Mouse (Mus musculus) lung, postnatal 0 days (tissue): ENCODE results near the gene Wnt10b. TPM values are rescaled to one million over a fixed set of nuclear protein-coding genes. Genes with fewer than 3 reads are reported as not detected.

Experiments used
- ATAC-seq: fragments of 200-750 bp; cut with Nextera tagmentation; 2 replicates; pipeline ENCODE4 v1.8.0; 2017; ENCODE audit warnings: moderate library complexity
- DNase-seq: peaks from one replicate; pipeline ENCODE4 v3.0.0-alpha.2; 2016; ENCODE audit warnings: low spot score
- H3K27ac ChIP-seq: fragments of 300-500 bp; sonication (generic); 2 replicates; pipeline ENCODE4 v1.5.1; 2014; ENCODE audit warnings: antibody characterized with exemption, mild to moderate bottlenecking, low read length, mixed read lengths
- H3K27me3 ChIP-seq: fragments of 300-500 bp; sonication (generic); replicated peaks from 2 replicates; pipeline ENCODE4 v1.6.1; 2014; ENCODE audit warnings: low read length, mixed read lengths; ENCODE audit not compliant: insufficient read depth
- H3K36me3 ChIP-seq: fragments of 300-500 bp; sonication (generic); 2 replicates; pipeline ENCODE4 v1.6.1; 2014; ENCODE audit warnings: low read length, mixed read lengths; ENCODE audit not compliant: insufficient read depth
- H3K4me1 ChIP-seq: fragments of 300-500 bp; sonication (generic); 2 replicates; pipeline ENCODE4 v1.6.1; 2014; ENCODE audit warnings: antibody characterized with exemption, low read depth, low read length, mixed read lengths; ENCODE audit not compliant: insufficient read depth
- H3K4me2 ChIP-seq: fragments of 300-500 bp; sonication (generic); replicated peaks from 2 replicates; pipeline ENCODE4 v1.6.1; 2014; ENCODE audit warnings: low read depth, mild to moderate bottlenecking, low read length, moderate library complexity, mixed read lengths
- H3K4me3 ChIP-seq: fragments of 300-500 bp; sonication (generic); 2 replicates; pipeline ENCODE4 v1.5.1; 2014; ENCODE audit warnings: low read depth, low read length
- H3K9ac ChIP-seq: fragments of 300-500 bp; sonication (generic); replicated peaks from 2 replicates; pipeline ENCODE4 v1.6.1; 2014; ENCODE audit warnings: low read depth, mild to moderate bottlenecking
- H3K9me3 ChIP-seq: fragments of 300-500 bp; sonication (generic); 2 replicates; pipeline ENCODE4 v1.6.1; 2016; ENCODE audit warnings: low read length, mixed read lengths
- CTCF ChIP-seq: IDR thresholded peaks from 2 replicates; pipeline ENCODE4 v1.5.1; 2016; ENCODE audit warnings: antibody characterized with exemption, mild to moderate bottlenecking
- EP300 ChIP-seq: IDR thresholded peaks from 2 replicates; pipeline ENCODE4 v1.6.1; 2016; ENCODE audit warnings: antibody characterized with exemption, mild to moderate bottlenecking, control low read depth
- WGBS: fragments of 180-500 bp; shearing (Covaris S2); extraction: QIAGEN DNeasy Blood & Tissue Kit; methylation state at CpG from one replicate; pipeline ENCODE4 v1.1.7; 2014; 5-methylcytosine and 5-hydroxymethylcytosine counted together
- polyA plus RNA-seq: library from polyadenylated mRNA; unstranded; fragments of >200 nt; fragmentation: Nextera tagmentation; extraction: Ambion mirVana; gene quantifications from 2 replicates; pipeline ENCODE4 v1.2.1, GENCODE M21; 2015

Gene Wnt10b
- polyA plus RNA-seq, 1 experiment from 2014 or later: 0.13 TPM

DNA sequence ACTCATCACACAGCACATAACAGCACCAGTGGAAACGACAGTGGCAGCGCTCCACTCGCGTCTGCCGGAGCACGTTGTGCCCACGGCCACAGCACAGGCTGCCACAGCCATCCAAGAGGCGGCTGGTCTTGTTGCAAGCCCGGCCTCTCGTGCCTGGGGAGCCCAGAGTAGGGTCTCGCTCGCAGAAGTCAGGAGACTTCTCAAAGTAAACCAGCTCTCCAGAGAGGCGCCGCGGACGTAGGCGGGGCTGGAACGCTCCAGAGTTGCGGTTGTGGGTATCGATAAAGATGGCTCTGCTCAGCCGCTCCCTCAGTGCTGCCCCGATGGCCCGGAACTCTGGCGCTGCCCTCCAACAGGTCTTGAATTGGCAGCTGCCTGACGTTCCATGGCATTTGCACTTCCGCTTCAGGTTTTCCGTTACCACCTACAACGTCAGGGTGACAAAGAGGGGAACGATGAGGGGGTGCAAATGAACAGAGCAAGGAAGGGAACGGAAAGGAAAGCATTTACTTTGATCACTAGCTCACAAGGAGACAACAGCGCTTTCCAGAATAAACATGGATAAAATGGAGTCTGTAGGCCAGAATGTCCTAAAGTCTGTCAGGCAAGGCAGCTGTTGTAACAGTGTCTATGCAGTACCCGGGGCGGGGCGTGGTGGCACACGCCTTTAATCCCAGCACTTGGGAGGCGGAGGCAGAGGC, 5.3 kb downstream of the Wnt10b start:
- Histone ChIP-seq H3K9ac (peak overlapping the region; percentile 32), H3K36me3 (no peaks in the 10 kb centered on the region), H3K27me3 (peaks cover 47% of the 10 kb centered on the region), H3K4me1 (peaks cover 10% of the 10 kb centered on the region; the same call in 1 of the 2 replicates), H3K4me3 (peak overlapping the region; percentile 31), H3K9me3 (no peaks in the 10 kb centered on the region), H3K27ac (no peak overlapping the region), H3K4me2 (peak overlapping the region; percentile 62)
- 4% methylated on average over 36 of the region's 36 CpGs for WGBS
- DNase-seq: peak; percentile 32
- no peak for TF ChIP-seq EP300
- no peak for TF ChIP-seq CTCF
- peak; percentile 34 for ATAC-seq

DNA sequence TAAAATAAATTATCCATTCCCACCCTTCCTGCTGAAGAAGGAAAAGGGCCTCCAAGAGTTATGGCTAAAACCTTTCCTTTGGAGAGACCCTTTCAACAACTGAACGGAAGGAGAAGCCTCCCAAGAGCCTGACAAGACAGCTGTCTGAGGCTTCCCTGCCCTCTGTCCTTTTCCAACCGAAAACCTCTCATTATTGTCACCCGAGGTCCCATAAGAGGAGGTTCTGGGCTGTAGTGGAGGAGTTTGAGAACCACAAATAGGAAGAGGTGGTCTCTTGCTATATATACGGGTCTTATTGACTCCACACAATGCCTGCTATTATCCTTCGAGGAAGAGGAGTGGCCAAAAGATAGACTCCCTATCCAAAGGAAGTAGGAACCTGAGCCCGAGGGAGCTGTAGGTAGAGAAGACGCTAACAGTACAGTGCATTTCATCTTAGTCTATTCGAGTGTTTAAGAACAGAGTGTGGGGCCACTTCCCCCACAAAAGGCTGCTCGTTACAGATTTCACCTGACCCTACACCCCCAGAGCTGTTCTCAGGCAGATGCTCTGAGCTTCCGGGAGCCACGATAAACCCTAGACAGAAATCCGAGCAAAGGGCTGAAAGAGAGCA, 6.0 kb downstream of the Wnt10b start:
- H3K36me3 ChIP-seq: no peaks in the 10 kb centered on the region
- H3K27me3 ChIP-seq: peaks cover 39% of the 10 kb centered on the region
- ATAC-seq (no peak), DNase-seq (no peak)
- WGBS: 7% methylated on average over 12 of the region's 12 CpGs
- H3K4me1 ChIP-seq: 0 out of 2 replicates have a peak, but pooled peaks cover 8% of the 10 kb centered on the region
- H3K9ac ChIP-seq: no peak overlapping the region
- H3K4me3 ChIP-seq: peak overlapping the region; percentile 31
- H3K9me3 ChIP-seq: no peaks in the 10 kb centered on the region
- H3K27ac ChIP-seq: no peak overlapping the region
- TF ChIP-seq EP300: no peak
- TF ChIP-seq CTCF: no peak
- H3K4me2 ChIP-seq: peak overlapping the region; percentile 62

DNA sequence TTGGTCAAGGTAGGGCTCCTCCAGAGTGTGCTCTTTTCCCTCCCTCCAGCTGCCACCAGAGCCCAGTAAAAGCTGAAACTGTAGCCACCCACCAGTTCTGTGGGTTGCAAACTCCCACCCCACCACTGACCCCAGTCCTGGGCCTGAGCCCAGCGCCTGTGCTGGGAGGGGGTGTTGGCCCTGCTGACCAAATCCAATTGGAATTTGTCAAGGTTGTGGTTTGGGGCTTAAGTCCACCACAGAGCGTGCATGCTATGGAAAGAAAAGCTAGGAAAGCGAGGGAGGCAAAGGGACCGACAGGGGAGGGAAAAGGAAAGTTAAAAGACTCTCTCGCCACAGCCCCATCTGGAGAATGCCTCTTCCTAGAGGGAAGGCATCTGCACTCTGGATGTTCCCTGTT, 9.7 kb downstream of the Wnt10b start:
- 0 out of 2 replicates have a peak, but pooled peaks cover 13% of the 10 kb centered on the region for H3K27me3 ChIP-seq
- ATAC-seq: no peak
- H3K36me3 ChIP-seq: no peaks in the 10 kb centered on the region
- no peak for DNase-seq
- H3K9me3 ChIP-seq: no peaks in the 10 kb centered on the region
- WGBS: 18% methylated on average over 5 of the region's 5 CpGs
- H3K4me3 ChIP-seq: no peak overlapping the region
- peaks cover 10% of the 10 kb centered on the region; the same call in 1 of the 2 replicates for H3K4me1 ChIP-seq
- H3K9ac ChIP-seq: no peak overlapping the region
- H3K27ac ChIP-seq: no peak overlapping the region
- no peak overlapping the region for H3K4me2 ChIP-seq
- TF ChIP-seq CTCF (no peak), EP300 (no peak)

DNA sequence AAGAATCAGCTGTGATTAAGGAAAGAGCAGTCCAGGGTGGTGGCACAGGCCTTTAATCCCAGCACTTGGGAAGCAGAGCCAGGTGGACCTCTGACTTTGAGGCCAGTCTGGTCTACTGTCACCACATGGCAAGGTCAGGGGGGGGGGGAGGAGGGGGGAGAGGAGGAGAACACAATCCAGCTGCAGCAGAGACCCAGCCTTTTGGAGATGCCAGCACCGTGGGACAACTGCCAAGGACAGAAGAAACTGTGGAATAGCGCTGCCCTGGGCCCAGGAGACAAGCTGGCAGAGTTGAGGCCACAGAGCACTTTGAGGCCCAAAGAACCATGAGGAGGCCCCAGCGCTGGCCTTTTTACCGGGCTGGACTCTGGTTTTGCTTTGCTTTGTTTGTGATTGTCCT, 12.0 kb downstream of the Wnt10b start:
- 69% methylated on average over 4 of the region's 4 CpGs for WGBS
- Histone ChIP-seq H3K36me3 (no peaks in the 10 kb centered on the region), H3K9me3 (no peaks in the 10 kb centered on the region), H3K27ac (no peak overlapping the region), H3K9ac (no peak overlapping the region), H3K4me1 (peaks cover 8% of the 10 kb centered on the region; the same call in 1 of the 2 replicates), H3K27me3 (no peaks in the 10 kb centered on the region), H3K4me2 (no peak overlapping the region), H3K4me3 (no peak overlapping the region)
- DNase-seq (no peak), ATAC-seq (no peak)
- TF ChIP-seq CTCF (no peak), EP300 (no peak)

DNA sequence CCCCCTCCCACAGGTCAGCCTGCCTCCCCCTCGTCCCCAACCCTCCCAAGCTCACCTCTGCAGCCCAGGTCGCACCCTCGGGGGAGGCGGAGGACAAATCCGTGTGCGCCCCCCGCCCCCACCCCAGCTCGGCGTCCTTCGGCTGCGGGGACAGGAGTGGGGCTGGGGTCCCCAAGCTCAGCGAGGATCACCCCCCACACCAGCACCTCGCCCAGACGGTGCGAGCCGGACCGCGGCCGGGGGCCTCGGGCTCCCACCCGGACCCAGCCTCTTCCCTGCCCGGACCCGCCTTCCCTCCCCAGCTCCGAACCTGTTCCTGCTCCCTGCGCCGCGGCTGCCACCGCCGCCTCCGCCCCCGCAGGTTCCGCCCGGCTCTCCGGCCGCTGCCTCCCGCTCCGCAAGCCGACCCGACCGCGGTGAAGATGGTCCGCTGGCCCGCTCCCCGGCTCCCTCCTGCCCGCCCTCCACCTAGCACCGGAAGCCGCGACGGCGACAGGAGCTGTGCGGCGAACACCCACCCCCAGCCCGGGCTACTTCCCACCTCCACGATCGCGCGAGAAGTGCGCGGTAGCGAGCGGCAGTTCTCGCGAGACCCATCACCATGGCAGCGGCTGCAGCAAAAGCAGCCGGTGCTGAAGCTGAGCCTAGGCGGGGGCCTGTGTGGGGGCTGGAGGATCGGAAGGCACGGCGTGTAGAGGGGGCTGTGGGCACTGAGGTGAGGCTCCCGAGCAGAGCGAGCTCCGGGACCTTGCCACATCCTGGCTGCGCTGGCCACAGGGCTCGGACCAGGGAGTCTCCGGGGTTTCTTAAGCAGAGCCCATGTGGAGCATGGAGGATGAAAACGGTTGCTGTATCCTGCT, 15.1 kb downstream of the Wnt10b start, which contains the start of gene Arf3:
Gene Arf3, minus strand, starts transcription at position 545 of the 860 bp plus-strand sequence.
- TF ChIP-seq EP300 (peak; percentile 81), CTCF (no peak)
- Histone ChIP-seq H3K27me3 (no peaks in the 10 kb centered on the region), H3K4me1 (peaks cover 8% of the 10 kb centered on the region; the same call in 1 of the 2 replicates), H3K36me3 (no peaks in the 10 kb centered on the region), H3K4me2 (peak within 1 kb of the TSS; percentile 97), H3K9me3 (no peaks in the 10 kb centered on the region), H3K27ac (peak within 1 kb of the TSS; percentile 86), H3K9ac (peak within 1 kb of the TSS; percentile 70), H3K4me3 (peak within 1 kb of the TSS; percentile 95)
- WGBS: 2% methylated on average over 58 of the region's 76 CpGs
- peak; percentile 97 for ATAC-seq
- peak; percentile 97 for DNase-seq

DNA sequence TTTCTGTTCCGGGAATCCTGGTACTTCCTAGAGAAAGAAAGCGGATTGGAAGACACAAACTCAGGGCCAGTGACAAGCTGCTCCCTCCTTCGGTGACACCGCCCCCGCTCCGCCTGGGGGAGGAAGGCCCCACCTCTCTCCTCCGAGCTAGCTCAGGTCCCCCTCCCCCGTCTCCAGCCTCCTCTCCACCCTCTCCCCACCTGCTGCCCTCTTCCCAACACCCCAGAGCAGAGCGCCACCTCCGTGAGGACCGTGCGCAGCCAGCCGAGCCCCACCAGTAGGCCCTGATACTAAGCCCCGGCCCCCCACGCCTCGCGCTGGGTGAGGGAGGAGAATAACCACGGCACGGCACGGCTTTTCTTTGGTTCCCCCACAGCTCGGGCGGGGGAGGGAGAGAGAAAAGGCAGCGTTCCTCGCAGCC, 15.7 kb downstream of the Wnt10b start:
- Histone ChIP-seq H3K27ac (peak overlapping the region; percentile 86), H3K36me3 (no peaks in the 10 kb centered on the region), H3K4me1 (peaks cover 8% of the 10 kb centered on the region; the same call in 1 of the 2 replicates), H3K9ac (peak overlapping the region; percentile 70), H3K4me3 (peak overlapping the region; percentile 95), H3K27me3 (no peaks in the 10 kb centered on the region), H3K4me2 (peak overlapping the region; percentile 97), H3K9me3 (no peaks in the 10 kb centered on the region)
- TF ChIP-seq CTCF (peak; percentile 47), EP300 (no peak)
- ATAC-seq: peak; percentile 85
- DNase-seq: peak; percentile 93
- WGBS: 0% methylated on average over 18 of the region's 24 CpGs
